Mouse (Mus musculus): ENCODE results near the gene Ano2.
A peak's percentile ranks its signal among the peaks of the same experiment; 100 is the strongest.

Ano2 gene

DNA sequence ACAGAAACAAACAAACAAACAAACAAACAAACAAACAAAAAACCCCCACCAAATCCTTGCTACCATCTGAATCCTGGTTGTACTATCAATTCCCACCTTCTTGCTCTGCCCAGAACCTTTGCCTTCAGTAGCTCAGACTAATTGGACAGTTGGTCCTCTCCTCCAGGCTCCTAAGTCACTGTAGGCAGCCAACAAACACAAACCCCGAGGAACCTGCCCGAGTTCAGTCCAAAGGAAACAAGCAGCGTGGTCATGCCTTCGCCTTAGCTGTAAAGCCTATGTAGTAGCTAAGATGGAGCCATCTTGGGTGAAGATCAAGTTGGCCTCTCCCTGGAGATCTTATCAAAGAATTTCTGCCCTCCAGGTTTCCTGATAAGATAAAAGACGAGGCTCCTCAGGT is 362.9 kb downstream of the Ano2 start:
- no peak for DNase-seq (ENCODE audit: low read depth, low spot score)

DNA sequence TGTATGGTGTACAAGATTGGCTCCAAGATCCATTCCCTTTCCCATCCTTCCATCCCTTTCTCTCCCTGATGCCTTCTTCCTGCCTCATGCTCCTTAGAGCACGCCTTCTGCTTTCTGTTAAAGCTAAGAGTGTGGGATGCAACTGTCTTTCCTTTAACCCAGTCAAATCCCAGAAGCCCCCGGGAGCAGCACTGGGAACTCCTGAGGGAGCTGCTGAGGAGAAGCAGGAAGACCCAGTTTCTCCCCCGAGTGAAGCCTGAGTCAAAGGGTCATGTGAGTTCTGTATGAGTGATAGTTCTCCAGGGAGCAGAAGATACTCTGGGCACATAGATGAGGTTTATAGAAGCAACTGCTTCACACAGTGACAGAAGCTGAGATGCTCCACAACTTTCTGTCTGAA is 367.5 kb downstream of the Ano2 start:
- no peak for DNase-seq (ENCODE audit: low read depth, low spot score)

GRCm38 (mm10) chr6:126080531-126080930 is 390.3 kb downstream of the Ano2 start:
- no peak for DNase-seq (ENCODE audit: low read depth, low spot score)

DNA sequence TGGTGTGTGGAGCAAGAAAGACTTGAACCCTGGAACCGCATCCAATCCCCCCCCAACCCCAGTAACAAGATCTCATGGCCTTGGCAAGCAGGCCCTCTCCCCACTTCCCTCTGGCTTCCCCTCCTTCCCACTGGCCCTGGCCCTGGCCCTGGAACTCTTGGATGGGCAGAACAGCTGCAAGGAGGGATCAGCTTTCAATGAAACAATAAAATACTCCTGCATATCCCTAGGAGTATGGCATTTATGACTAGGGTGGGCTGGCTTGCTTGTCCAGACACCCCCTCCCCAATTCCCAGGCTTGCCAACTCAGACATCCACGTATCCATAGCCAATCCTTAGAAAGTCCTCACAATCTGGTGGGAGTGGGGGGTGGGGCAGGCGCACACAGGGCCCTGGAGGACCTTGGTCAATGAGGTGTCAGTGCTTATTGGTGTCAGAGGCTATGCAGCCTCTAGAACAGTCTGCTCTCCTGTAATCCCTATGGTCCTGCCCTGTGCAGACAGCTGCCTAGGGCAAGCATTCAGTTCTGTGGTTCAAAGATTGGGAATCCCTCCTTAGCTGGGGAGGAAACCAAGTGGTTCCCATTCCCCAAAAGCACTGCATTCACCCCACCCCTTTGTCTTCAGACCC is 396.2 kb downstream of the Ano2 start:
- DNase-seq (ENCODE audit: low read depth, low spot score): no peak

DNA sequence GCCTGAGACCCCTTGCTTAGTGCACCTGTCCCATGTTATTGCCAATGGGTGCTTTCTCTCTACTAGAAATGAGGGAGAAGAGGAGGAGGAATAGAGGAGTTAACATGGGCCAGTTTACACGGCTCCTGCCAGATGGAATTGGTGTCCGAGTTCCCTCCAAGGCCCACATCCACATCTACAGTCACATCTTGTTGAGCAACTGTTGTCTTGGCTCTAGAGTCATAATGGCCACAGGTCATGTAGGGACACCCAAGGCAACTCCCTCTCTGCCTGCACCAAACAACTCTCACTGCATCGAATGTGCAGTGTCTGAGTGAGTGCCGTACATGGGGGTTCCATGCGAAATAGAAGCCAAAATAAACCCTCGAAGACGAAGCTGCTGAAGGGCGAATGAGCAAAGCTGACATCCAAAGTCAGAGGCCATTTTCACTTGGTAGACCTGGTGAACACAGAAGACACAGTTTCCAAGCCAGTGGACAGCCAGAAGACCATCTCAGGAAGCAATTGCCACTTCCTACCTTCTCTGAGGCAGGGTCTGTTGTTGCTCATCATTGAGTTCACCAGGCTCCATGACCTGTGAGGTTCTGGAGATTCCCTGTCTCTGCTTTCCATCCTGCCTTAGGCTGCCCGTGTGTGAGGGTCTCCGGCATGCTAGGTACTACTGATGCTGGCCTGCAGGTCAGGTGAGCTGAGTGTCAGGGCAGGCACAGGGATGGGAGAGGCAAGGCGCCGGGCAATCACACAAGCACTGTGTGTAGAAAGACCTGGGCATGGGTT is 398.5 kb downstream of the Ano2 start:
- peak; percentile 66 for DNase-seq (ENCODE audit: low read depth, low spot score)
